Mouse (Mus musculus) spleen, embryonic (tissue): ENCODE results near the gene Serbp1.
"Not testable (repeated sequence)": the region's sequence is repeated elsewhere in the genome, so short reads cannot be mapped to it uniquely, and the experiment has no call there.

Experiments used
- CTCF ChIA-PET: fragments of 350-600 bp; sonication (Branson Sonifier 250); formaldehyde crosslinking; loops from one replicate; lab custom pipeline; 2022; lab: Charles Lee

Serbp1 gene

GRCm38 (mm10) chr6:67237977-67238376 lies at the start of gene Serbp1:
Gene Serbp1, plus strand, starts transcription at chr6:67238176.
- CTCF ChIA-PET, result no interaction called here

GRCm38 (mm10) chr6:67193591-67193990 lies 44.4 kb upstream of the Serbp1 start:
- CTCF ChIA-PET, result no interaction called here

- CTCF ChIA-PET, result no interaction called here
Measured at GRCm38 (mm10) chr6:67194606-67195005, 43.4 kb upstream of the Serbp1 start.

GRCm38 (mm10) chr6:67195148-67195611 lies 42.8 kb upstream of the Serbp1 start:
- CTCF ChIA-PET, result no interaction called here

- CTCF ChIA-PET, result interaction anchor here (0.5 to 0.7 kb wide), 2 partner anchors 22 to 24 kb away, joined by 3 to 5 read pairs; no protein-coding TSS in a partner anchor
Measured at GRCm38 (mm10) chr6:67196821-67197220, 41.2 kb upstream of the Serbp1 start.

GRCm38 (mm10) chr6:67198085-67198484 lies 39.9 kb upstream of the Serbp1 start:
- CTCF ChIA-PET, result no interaction called here

- CTCF ChIA-PET, result no interaction called here
Measured at GRCm38 (mm10) chr6:67200715-67201322, 37.2 kb upstream of the Serbp1 start.

- CTCF ChIA-PET, result no interaction called here
Measured at GRCm38 (mm10) chr6:67205081-67206037, 32.6 kb upstream of the Serbp1 start.

GRCm38 (mm10) chr6:67212362-67212761 lies 25.6 kb upstream of the Serbp1 start:
- CTCF ChIA-PET, result interaction anchor here (0.7 kb wide), 1 partner anchor 234 kb away, joined by 3 read pairs; no protein-coding TSS in a partner anchor

GRCm38 (mm10) chr6:67213429-67214098 lies 24.4 kb upstream of the Serbp1 start:
- CTCF ChIA-PET, result no interaction called here

GRCm38 (mm10) chr6:67217402-67217801 lies 20.6 kb upstream of the Serbp1 start:
- CTCF ChIA-PET, result no interaction called here

GRCm38 (mm10) chr6:67217846-67218245 lies 20.1 kb upstream of the Serbp1 start:
- CTCF ChIA-PET, result no interaction called here

- CTCF ChIA-PET, result interaction anchor here (0.6 kb wide), 1 partner anchor 21 kb away, joined by 5 read pairs; no protein-coding TSS in a partner anchor
Measured at GRCm38 (mm10) chr6:67218566-67218965, 19.4 kb upstream of the Serbp1 start.

- CTCF ChIA-PET, result not testable (repeated sequence)
Measured at GRCm38 (mm10) chr6:67219931-67220330, 18.0 kb upstream of the Serbp1 start.

GRCm38 (mm10) chr6:67220731-67221130 lies 17.2 kb upstream of the Serbp1 start:
- CTCF ChIA-PET, result interaction anchor here (0.6 kb wide), 1 partner anchor 53 kb away, joined by 6 read pairs; no protein-coding TSS in a partner anchor

- CTCF ChIA-PET, result no interaction called here
Measured at GRCm38 (mm10) chr6:67223082-67223481, 14.9 kb upstream of the Serbp1 start.

- CTCF ChIA-PET, result no interaction called here
Measured at GRCm38 (mm10) chr6:67223499-67223898, 14.5 kb upstream of the Serbp1 start.

- CTCF ChIA-PET, result no interaction called here
Measured at GRCm38 (mm10) chr6:67226286-67226685, 11.7 kb upstream of the Serbp1 start.

- CTCF ChIA-PET, result no interaction called here
Measured at GRCm38 (mm10) chr6:67228459-67229107, 9.4 kb upstream of the Serbp1 start.

- CTCF ChIA-PET, result no interaction called here
Measured at GRCm38 (mm10) chr6:67229521-67229920, 8.5 kb upstream of the Serbp1 start.

GRCm38 (mm10) chr6:67229922-67230518 lies 8.0 kb upstream of the Serbp1 start:
- CTCF ChIA-PET, result no interaction called here
